Mouse (Mus musculus) lung, postnatal 0 days (tissue): Measurements from ENCODE around the gene Atp2b2.

Experiments used
- CTCF ChIP-seq: IDR thresholded peaks from 2 replicates; pipeline ENCODE4 v1.5.1; 2016; ENCODE audit warnings: antibody characterized with exemption, mild to moderate bottlenecking
- EP300 ChIP-seq: IDR thresholded peaks from 2 replicates; pipeline ENCODE4 v1.6.1; 2016; ENCODE audit warnings: antibody characterized with exemption, mild to moderate bottlenecking, control low read depth

DNA sequence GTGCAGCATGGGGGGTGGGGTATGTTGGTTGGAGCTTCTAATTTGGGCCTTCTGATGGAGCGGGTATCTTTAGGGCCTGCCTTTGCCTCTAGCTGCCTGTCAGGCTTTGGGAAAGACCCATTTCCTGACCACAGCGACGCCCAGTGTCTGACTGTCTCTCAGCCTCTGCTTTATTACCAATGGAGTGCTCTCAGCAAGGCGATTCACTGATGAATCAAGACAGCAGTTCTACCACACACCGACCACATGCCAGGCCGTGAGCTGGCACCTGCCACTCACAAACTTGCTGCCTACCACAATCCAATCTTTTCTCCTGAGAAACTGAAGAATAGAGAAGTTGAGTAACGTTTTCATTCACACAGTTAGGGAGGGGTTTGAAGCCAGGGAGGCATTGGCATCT is 256.8 kb downstream of the Atp2b2 start:
- TF ChIP-seq EP300 = no peak
- no peak for TF ChIP-seq CTCF
